ENCODE assay signal across 9 mouse cellular contexts in the genomic region with DNA sequence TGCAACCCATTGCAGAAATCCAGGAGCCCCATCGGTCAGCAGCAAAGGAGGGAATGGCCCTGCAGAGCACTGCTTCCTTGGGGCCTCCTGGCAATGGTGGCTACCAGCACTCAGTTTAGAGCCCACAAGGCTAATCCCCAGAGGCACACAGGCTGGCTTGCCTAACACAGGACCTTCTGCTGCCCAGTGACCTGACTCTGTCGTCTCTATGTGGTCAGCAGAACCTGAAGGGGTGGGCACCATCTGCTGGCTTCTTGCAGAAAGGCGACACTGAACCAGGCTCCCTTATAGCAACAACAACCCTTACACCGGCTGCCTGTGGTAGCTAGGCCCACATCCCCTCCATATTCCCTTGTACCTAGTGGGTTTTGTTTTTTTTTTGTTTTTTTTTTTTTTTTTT. TPM values are rescaled to one million over a fixed set of nuclear protein-coding genes. Genes with fewer than 3 reads are reported as not detected.
DNase-seq lines count a peak whose midpoint lies in the region; ATAC-seq and TF ChIP-seq lines count a peak whose summit lies in the region.
"Had no signal": no experiment of that assay in that cellular context is flagged by ENCODE, and none has a peak within 500 bp of the region (broad histone marks: within the 10 kb centered on the region; RNA-seq: fewer than 3 reads in every experiment).

No protein-coding gene starts in this region.

- H3K9me3 ChIP-seq in forebrain, postnatal 0 days (ENCODE audit: low read length): no peaks in the 10 kb centered on the region
- H3K9me3 ChIP-seq in forebrain, embryonic 11.5 days (ENCODE audit: control insufficient read depth, low read length): no peaks in the 10 kb centered on the region
- H3K9me3 ChIP-seq in lung, embryonic 14.5 days (ENCODE audit: low read depth, low read length): no peaks in the 10 kb centered on the region
- H3K9me3 ChIP-seq: forebrain, embryonic 12.5 days had no signal

- H3K36me3 ChIP-seq in forebrain, postnatal 0 days (ENCODE audit: insufficient read depth): no peaks in the 10 kb centered on the region
- H3K36me3 ChIP-seq in forebrain, embryonic 11.5 days (ENCODE audit: control insufficient read depth, insufficient read depth, low read length): no peaks in the 10 kb centered on the region
- no peaks in the 10 kb centered on the region for H3K36me3 ChIP-seq in lung, embryonic 14.5 days (ENCODE audit: insufficient read depth)
- H3K36me3 ChIP-seq: forebrain, embryonic 12.5 days had no signal

- peak; percentile 30; the same call in 1 of the 2 replicates for TF ChIP-seq CTCF in forebrain, postnatal 0 days (IDR thresholded peaks at IDR 0.05; ENCODE audit: low read depth)
- TF ChIP-seq CTCF in lung, embryonic 14.5 days (IDR thresholded peaks at IDR 0.05; ENCODE audit: low read depth): peak; percentile 70

- no peak for ATAC-seq in forebrain, postnatal 0 days
- ATAC-seq in forebrain, embryonic 11.5 days (replicated peaks; ENCODE audit: low FRiP score): no peak; the same call in 1 of the 2 replicates
- ATAC-seq in lung, embryonic 14.5 days (ENCODE audit: insufficient read depth): peak; percentile 16

- H3K27ac ChIP-seq in forebrain, postnatal 0 days (ENCODE audit: low read depth, low read length): no peak overlapping the region
- no peak overlapping the region for H3K27ac ChIP-seq in forebrain, embryonic 11.5 days (ENCODE audit: low read depth, low read length)
- H3K27ac ChIP-seq in lung, embryonic 14.5 days (ENCODE audit: low read depth): no peak overlapping the region
- H3K27ac ChIP-seq: forebrain, embryonic 12.5 days had no signal

- H3K4me1 ChIP-seq in forebrain, postnatal 0 days (ENCODE audit: insufficient read depth): no peaks in the 10 kb centered on the region
- 0 out of 2 replicates have a peak, but pooled peaks cover 3% of the 10 kb centered on the region for H3K4me1 ChIP-seq in forebrain, embryonic 11.5 days (replicated peaks; ENCODE audit: control insufficient read depth, insufficient read depth, low read length)
- peaks cover 21% of the 10 kb centered on the region for H3K4me1 ChIP-seq in lung, embryonic 14.5 days (ENCODE audit: insufficient read depth)

- H3K27me3 ChIP-seq in forebrain, postnatal 0 days (ENCODE audit: insufficient read depth, low read length): peaks cover 2% of the 10 kb centered on the region; the same call in 1 of the 2 replicates
- H3K27me3 ChIP-seq in forebrain, embryonic 11.5 days (ENCODE audit: control insufficient read depth, insufficient read depth, low read length): 0 out of 2 replicates have a peak, but pooled peaks cover 2% of the 10 kb centered on the region
- no peaks in the 10 kb centered on the region for H3K27me3 ChIP-seq in lung, embryonic 14.5 days (ENCODE audit: insufficient read depth, low read length)

- no peak overlapping the region for H3K9ac ChIP-seq in forebrain, postnatal 0 days
- H3K9ac ChIP-seq in forebrain, embryonic 11.5 days (ENCODE audit: low read length): no peak overlapping the region
- H3K9ac ChIP-seq in lung, embryonic 14.5 days: no peak overlapping the region
- H3K9ac ChIP-seq: forebrain, embryonic 12.5 days had no signal

- H3K4me3 ChIP-seq in forebrain, postnatal 0 days (ENCODE audit: low read depth, low read length): no peak overlapping the region
- H3K4me3 ChIP-seq in forebrain, embryonic 11.5 days (ENCODE audit: low read depth, low read length): no peak overlapping the region
- no peak overlapping the region for H3K4me3 ChIP-seq in lung, embryonic 14.5 days (ENCODE audit: low read depth, low read length)
- H3K4me3 ChIP-seq: forebrain, embryonic 12.5 days had no signal

- DNase-seq in forebrain, postnatal 0 days: no peak
- no peak for DNase-seq in forebrain, embryonic 11.5 days (ENCODE audit: low spot score)
- DNase-seq in 416B (ENCODE audit: low read depth): peak; percentile 89
- peak; percentile 40 for DNase-seq in embryo, embryonic 9.5 days (ENCODE audit: extremely low spot score)
- peak; percentile 76 for DNase-seq in lung, embryonic 14.5 days
- DNase-seq in right cerebral cortex, postnatal 4 days: no peak
- no peak for DNase-seq in thymus, adult 18-20 months
- DNase-seq in spleen, adult 12 weeks (ENCODE audit: low spot score): no peak

- WGBS in forebrain, postnatal 0 days: 46% methylated on average over 4 of the region's 4 CpGs
- 49% methylated on average over 4 of the region's 4 CpGs for WGBS in forebrain, embryonic 11.5 days
- WGBS in lung, embryonic 14.5 days: 34% methylated on average over 4 of the region's 4 CpGs

- H3K4me2 ChIP-seq in forebrain, postnatal 0 days (ENCODE audit: low read depth): no peak overlapping the region
- H3K4me2 ChIP-seq in forebrain, embryonic 11.5 days (ENCODE audit: low read depth, low read length, severe bottlenecking): no peak overlapping the region
- no peak overlapping the region for H3K4me2 ChIP-seq in lung, embryonic 14.5 days

RNA-seq across cellular contexts. Expression of gene Pwwp2b, which starts 50.2 kb away (rescaled TPM):
- total RNA-seq in forebrain, postnatal 0 days (2014; rRNA removed): 4.3 and 5.4 TPM in 2 replicates
- polyA plus RNA-seq in forebrain, postnatal 0 days (2015; fragmentation: Nextera tagmentation; extraction: Ambion mirVana): 5.6 and 6.3 TPM in 2 replicates
- polyA plus RNA-seq in forebrain, embryonic 11.5 days (2014; fragmentation: Nextera tagmentation; extraction: Ambion mirVana): 3.6 and 4.2 TPM in 2 replicates
- polyA plus RNA-seq in lung, embryonic 14.5 days (2014; fragmentation: Nextera tagmentation; extraction: Ambion mirVana): 13.1 and 13.5 TPM in 2 replicates

Comparison
In these comparisons a context has a peak if more than half of its experiments do, and no peak if none do; other contexts are left out.
1. DNase-seq: peak in 416B (single experiment), embryo, embryonic 9.5 days (single experiment) and lung, embryonic 14.5 days (single experiment); none in forebrain, postnatal 0 days (single experiment), forebrain, embryonic 11.5 days (single experiment), right cerebral cortex, postnatal 4 days (single experiment), thymus, adult 18-20 months (0 of 2) and spleen, adult 12 weeks (single experiment).